Mouse (Mus musculus) liver, embryonic 14.5 days (tissue): ENCODE results near the gene Trit1. TPM values are rescaled to one million over a fixed set of nuclear protein-coding genes. Genes with fewer than 3 reads are reported as not detected.

Experiments
- ATAC-seq: fragments of 200-750 bp; cut with Nextera tagmentation; 2 replicates; pipeline ENCODE4 v1.8.0; 2017; ENCODE audit warnings: moderate number of reproducible peaks, mild to moderate bottlenecking, moderate library complexity; ENCODE audit not compliant: insufficient read depth
- DNase-seq, 3 experiments: peaks; one replicate each; pipeline ENCODE4 v3.0.0-alpha.2; 2012 to 2013; ENCODE audit warnings: low read depth in 3 of 3, low spot score in 3 of 3
- H3K27ac ChIP-seq: fragments of 300-500 bp; sonication (generic); 2 replicates; pipeline ENCODE4 v1.5.1; 2014; ENCODE audit warnings: moderate library complexity, mild to moderate bottlenecking, control low read depth, inconsistent platforms
- H3K27me3 ChIP-seq: fragments of 300-500 bp; sonication (generic); 2 replicates; pipeline ENCODE4 v1.6.1; 2014; ENCODE audit warnings: mild to moderate bottlenecking, low read length, moderate library complexity; ENCODE audit not compliant: control insufficient read depth, insufficient read depth
- H3K36me3 ChIP-seq: fragments of 300-500 bp; sonication (generic); replicated peaks from 2 replicates; pipeline ENCODE4 v1.6.1; 2014; ENCODE audit warnings: low read depth; ENCODE audit not compliant: control insufficient read depth, insufficient read depth
- H3K4me1 ChIP-seq, 2 experiments: fragments of 200-500 bp in 1 of 2; fragments of 300-500 bp in 1 of 2; sonication (generic) in 1 of 2; replicated peaks; 2 replicates each; pipeline ENCODE4 v1.6.1; 2012 to 2014; ENCODE audit warnings: antibody characterized with exemption in 1 of 2, inconsistent platforms in 1 of 2, low read length in 1 of 2; ENCODE audit not compliant: control insufficient read depth in 2 of 2, insufficient read depth in 2 of 2
- H3K4me2 ChIP-seq: fragments of 300-500 bp; sonication (generic); 2 replicates; pipeline ENCODE4 v1.6.1; 2014; ENCODE audit warnings: low read depth, mild to moderate bottlenecking, control low read depth, moderate library complexity
- H3K4me3 ChIP-seq, 2 experiments: fragments of 200-500 bp in 1 of 2; fragments of 300-500 bp in 1 of 2; sonication (generic) in 1 of 2; 2 replicates each; pipeline ENCODE4 v1.5.1; 2012 to 2014; ENCODE audit warnings: low read depth in 2 of 2, low read length in 2 of 2, mild to moderate bottlenecking in 2 of 2, control low read depth in 1 of 2, inconsistent platforms in 1 of 2, moderate library complexity in 1 of 2; ENCODE audit not compliant: insufficient read depth in 1 of 2
- H3K9ac ChIP-seq: fragments of 300-500 bp; sonication (generic); replicated peaks from 2 replicates; pipeline ENCODE4 v1.6.1; 2014; ENCODE audit warnings: mild to moderate bottlenecking, control low read depth, moderate library complexity
- H3K9me3 ChIP-seq: fragments of 300-500 bp; sonication (generic); 2 replicates; pipeline ENCODE4 v1.6.1; 2016; ENCODE audit warnings: low read length, mixed read lengths; ENCODE audit not compliant: control insufficient read depth
- CTCF ChIP-seq: IDR thresholded peaks from 2 replicates; pipeline ENCODE4 v1.5.1; 2016; ENCODE audit warnings: antibody characterized with exemption, low read depth, control low read depth
- EP300 ChIP-seq: IDR thresholded peaks from 2 replicates; pipeline ENCODE4 v1.6.1; 2016; ENCODE audit warnings: antibody characterized with exemption, low read depth
- WGBS: fragments of 180-500 bp; shearing (Covaris S2); extraction: QIAGEN DNeasy Blood & Tissue Kit; methylation state at CpG from one replicate; pipeline ENCODE4 v1.1.7; 2014; ENCODE audit not compliant: insufficient replicate concordance; 5-methylcytosine and 5-hydroxymethylcytosine counted together
- polyA plus RNA-seq, 2 experiments: library from polyadenylated mRNA; depleted of rRNA in 1 of 2; stranded (reverse) in 1 of 2; unstranded in 1 of 2; fragments of >200 nt; fragmentation: Nextera tagmentation in 1 of 2; extraction: Ambion mirVana in 1 of 2; gene quantifications; 2 replicates each; pipeline versions ENCODE4 v1.2.1 to v1.2.3; 2012 to 2014

Trit1 gene
- polyA plus RNA-seq, 2 experiments, result 3.7 to 5.2 TPM

DNA sequence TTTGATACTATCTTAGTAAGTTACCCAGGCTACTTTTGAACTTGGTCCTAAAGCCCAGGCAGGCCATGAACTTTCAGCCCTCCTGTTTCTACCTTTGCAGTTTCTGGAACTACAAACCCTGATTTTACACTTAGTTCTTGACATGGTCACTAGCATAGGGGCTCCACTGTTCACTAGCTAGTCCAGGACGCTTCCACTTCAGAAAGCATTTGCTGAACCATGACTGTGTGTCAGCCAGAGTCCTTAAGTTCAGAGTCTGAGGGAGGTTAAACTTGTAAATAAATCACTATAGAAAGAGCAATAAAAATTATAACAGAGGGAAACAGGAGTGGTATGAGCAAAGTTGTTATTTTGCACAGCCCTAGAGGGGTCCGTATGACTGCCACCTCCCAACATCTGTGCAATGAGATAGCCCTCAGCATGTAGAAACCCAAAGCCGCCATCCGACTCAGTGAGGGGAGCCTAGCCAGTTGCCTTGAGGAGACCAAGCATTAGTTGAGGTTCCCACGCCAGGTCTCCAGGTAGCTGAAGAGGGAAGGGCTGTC lies 41.3 kb upstream of the Trit1 start:
- H3K27ac ChIP-seq, result no peak overlapping the region
- H3K27me3 ChIP-seq, result no peaks in the 10 kb centered on the region
- H3K4me1 ChIP-seq, result no peaks in the 10 kb centered on the region
- no peaks in the 10 kb centered on the region for H3K9me3 ChIP-seq
- H3K36me3 ChIP-seq, result no peaks in the 10 kb centered on the region
- no peak overlapping the region for H3K4me3 ChIP-seq
- DNase-seq, result no peak
- 72% methylated on average over 5 of the region's 5 CpGs for WGBS
- H3K4me2 ChIP-seq, result no peak overlapping the region
- no peak for TF ChIP-seq EP300
- TF ChIP-seq CTCF, result no peak
- ATAC-seq, result no peak
- H3K9ac ChIP-seq, result no peak overlapping the region

DNA sequence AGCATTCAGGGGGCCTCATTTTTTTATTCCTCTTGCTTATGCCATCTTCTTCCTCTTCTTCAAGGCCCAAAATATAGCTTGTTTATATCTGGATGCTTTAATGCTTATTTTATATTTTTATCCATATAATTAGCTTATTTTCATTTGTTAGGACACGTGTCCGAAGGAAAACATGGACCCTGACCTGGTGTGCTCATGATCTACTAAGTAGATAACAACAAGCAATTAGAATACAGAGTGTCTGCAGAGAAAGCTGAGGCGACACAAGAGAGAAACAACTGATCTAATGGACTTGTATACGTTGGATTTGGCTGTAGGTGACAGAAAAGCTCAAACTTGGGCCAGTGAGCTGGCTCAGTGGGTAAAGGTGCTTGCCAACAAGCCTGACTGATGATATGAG lies 39.5 kb upstream of the Trit1 start:
- no peaks in the 10 kb centered on the region for H3K9me3 ChIP-seq
- H3K27ac ChIP-seq, result no peak overlapping the region
- no peak overlapping the region for H3K9ac ChIP-seq

DNA sequence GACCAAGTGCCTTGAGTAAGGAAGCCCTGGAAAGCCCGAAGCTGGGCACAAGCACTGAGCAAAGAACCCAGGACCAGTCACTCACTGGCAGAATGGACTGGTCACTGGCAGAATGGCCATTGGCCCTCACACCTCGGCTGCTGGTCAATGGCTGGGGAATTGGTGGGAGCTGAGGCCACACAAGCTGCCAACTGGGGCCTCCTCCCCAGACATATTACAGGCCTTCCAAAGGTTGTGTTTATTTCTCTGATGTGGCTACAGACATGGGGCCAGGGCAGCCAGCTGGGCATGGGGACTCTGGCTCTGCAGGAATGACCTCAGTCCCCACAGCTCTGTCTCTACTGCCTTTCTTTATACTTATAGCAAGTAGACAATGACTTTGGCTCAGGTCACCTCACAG lies 37.5 kb upstream of the Trit1 start:
- H3K27ac ChIP-seq, result no peak overlapping the region
- WGBS, result 58% methylated on average over 2 of the region's 2 CpGs
- peaks cover 3% of the 10 kb centered on the region; the same call in 1 of the 2 replicates for H3K27me3 ChIP-seq
- no peaks in the 10 kb centered on the region for H3K36me3 ChIP-seq
- ATAC-seq, result no peak
- DNase-seq, result no peak
- no peak overlapping the region for H3K4me3 ChIP-seq
- no peak overlapping the region for H3K9ac ChIP-seq
- H3K4me2 ChIP-seq, result no peak overlapping the region
- no peaks in the 10 kb centered on the region for H3K9me3 ChIP-seq
- no peak for TF ChIP-seq CTCF
- no peak for TF ChIP-seq EP300
- no peaks in the 10 kb centered on the region; a peak in 1 of 4 replicates for H3K4me1 ChIP-seq

More for the DNA sequence above, 39.5 kb upstream of the Trit1 start:
- 54% methylated on average over 4 of the region's 4 CpGs for WGBS
- Histone ChIP-seq H3K27me3 (no peaks in the 10 kb centered on the region), H3K4me2 (no peak overlapping the region), H3K36me3 (no peaks in the 10 kb centered on the region), H3K4me1 (no peaks in the 10 kb centered on the region; a peak in 1 of 4 replicates), H3K4me3 (no peak overlapping the region)
- no peak for TF ChIP-seq EP300
- no peak for TF ChIP-seq CTCF
- DNase-seq, result no peak
- no peak for ATAC-seq

DNA sequence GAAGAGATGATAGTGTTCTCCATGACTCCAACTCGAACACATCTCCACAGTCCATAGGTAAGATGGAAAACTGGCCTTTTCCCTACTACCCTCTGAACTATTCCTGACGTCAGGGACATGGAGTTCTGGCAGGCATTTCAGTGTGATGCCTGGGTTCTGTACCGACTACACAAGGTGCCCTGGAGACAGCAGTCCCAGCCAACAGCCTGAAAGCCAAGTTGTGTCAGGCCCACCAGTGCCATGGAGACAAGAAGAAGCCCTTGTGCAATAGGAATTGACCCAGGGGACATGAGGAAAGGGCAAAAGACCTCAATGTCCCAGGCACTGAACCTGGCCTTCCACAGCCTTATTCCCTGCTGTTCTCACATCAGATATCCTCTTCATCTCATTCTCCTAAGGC lies 36.6 kb upstream of the Trit1 start:
- no peak overlapping the region for H3K27ac ChIP-seq
- TF ChIP-seq EP300 (no peak), CTCF (no peak)
- H3K27me3 ChIP-seq, result peaks cover 8% of the 10 kb centered on the region; the same call in 1 of the 2 replicates
- H3K4me2 ChIP-seq, result no peak overlapping the region
- no peaks in the 10 kb centered on the region; a peak in 1 of 4 replicates for H3K4me1 ChIP-seq
- H3K9ac ChIP-seq, result no peak overlapping the region
- H3K36me3 ChIP-seq, result no peaks in the 10 kb centered on the region
- 56% methylated on average over 3 of the region's 3 CpGs for WGBS
- no peak for DNase-seq
- ATAC-seq, result no peak
- no peaks in the 10 kb centered on the region for H3K9me3 ChIP-seq
- H3K4me3 ChIP-seq, result no peak overlapping the region

DNA sequence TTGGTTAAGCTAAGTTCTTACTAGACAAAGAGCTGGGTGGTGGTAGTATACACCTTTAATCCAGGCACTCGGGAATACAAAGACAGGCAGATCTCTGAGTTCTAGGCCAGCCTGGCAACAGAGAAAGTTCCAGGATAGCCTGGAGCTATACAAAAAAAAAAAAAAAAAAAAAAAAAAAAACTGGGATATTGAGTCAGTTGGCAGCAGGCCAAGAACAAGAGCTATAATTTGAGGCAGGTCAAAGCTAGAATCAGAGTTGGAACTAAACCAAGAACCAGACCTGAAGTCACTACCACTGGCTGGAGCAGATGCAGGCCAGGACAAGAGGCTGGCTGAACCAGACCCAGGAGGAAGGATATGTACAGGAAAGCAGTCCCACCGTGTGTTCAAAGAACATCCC lies 35.7 kb upstream of the Trit1 start:
- WGBS, result 48% methylated on average over 2 of the region's 2 CpGs
- TF ChIP-seq CTCF, result no peak
- no peak for TF ChIP-seq EP300
- no peak overlapping the region for H3K27ac ChIP-seq
- H3K27me3 ChIP-seq, result peaks cover 8% of the 10 kb centered on the region; the same call in 1 of the 2 replicates
- H3K4me2 ChIP-seq, result no peak overlapping the region
- no peaks in the 10 kb centered on the region; a peak in 1 of 4 replicates for H3K4me1 ChIP-seq
- ATAC-seq, result no peak
- H3K9ac ChIP-seq, result no peak overlapping the region
- H3K4me3 ChIP-seq, result no peak overlapping the region
- DNase-seq, result no peak
- H3K36me3 ChIP-seq, result no peaks in the 10 kb centered on the region
- no peaks in the 10 kb centered on the region for H3K9me3 ChIP-seq
